Mouse (Mus musculus) E14TG2a.4 (cell line): ENCODE results near the gene Shtn1.

Source experiments
- CTCF ChIP-seq: conservative IDR thresholded peaks from 2 replicates; pipeline ENCODE4 v1.5.1; 2014; ENCODE audit warnings: low read length
- NANOG ChIP-seq: IDR thresholded peaks from 2 replicates; pipeline ENCODE4 v1.6.1; 2014; ENCODE audit warnings: borderline replicate concordance, low read length, mixed read lengths

DNA sequence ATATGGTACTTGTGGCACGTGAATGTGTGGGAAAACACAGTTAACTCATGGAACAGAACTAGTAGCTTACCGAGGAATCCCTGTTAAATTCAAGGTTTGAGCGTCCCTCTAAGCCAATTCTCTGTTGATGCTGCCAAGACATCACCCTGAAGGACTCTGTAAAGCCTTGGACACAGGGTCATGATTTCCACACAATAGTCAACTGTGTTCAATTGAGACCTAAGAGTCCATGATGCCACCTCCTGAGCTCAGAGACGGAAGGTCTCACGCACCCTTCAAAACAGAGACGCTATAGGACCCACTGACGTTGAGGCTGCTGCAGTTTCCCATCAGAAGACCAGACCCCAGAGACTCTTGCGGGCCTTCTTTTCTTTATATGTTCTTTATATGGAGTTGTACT, 101.8 kb downstream of the Shtn1 start:
- TF ChIP-seq CTCF: no peak
- TF ChIP-seq NANOG: no peak
